Mouse (Mus musculus): Measurements from ENCODE around the gene Cyp2c70. TPM values are rescaled to one million over a fixed set of nuclear protein-coding genes. Genes with fewer than 3 reads are reported as not detected.

Gene Cyp2c70
- polyA plus RNA-seq (2014; fragmentation: Illumina TruSeq; extraction: RNeasy Lipid Tissue Mini Kit (QIAGEN cat#74804); ENCODE audit: low read depth, low replicate concordance), result not detected

DNA sequence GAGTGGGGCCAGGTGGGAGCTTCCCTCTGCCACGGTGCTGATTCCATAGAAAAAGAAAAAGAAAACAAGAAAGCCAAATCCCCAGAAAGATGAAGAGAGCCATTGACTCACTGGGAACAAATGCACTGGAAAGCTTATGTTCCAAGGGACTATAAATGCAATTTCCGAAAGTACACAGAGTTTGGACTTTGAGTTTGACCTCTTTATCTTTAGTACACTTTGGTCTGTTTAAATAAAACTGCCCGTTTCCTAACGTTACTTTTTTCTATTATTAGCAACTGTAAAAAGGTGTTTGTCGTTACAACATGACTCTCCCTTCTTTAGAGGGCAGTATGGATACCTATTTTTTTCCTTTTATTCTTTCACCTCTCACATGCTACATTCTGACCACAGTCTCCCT is at the start of gene Cyp2c70:
Gene Cyp2c70, minus strand, starts transcription at position 174 of the 400 bp plus-strand sequence.

Other genes with a start within 250 kb of the Cyp2c70 start
- not detected for gene Cyp2c37, start 194.9 kb downstream of the Cyp2c70 start, polyA plus RNA-seq (2014; fragmentation: Illumina TruSeq; extraction: RNeasy Lipid Tissue Mini Kit (QIAGEN cat#74804); ENCODE audit: low read depth, low replicate concordance)
- gene Cyp2c54, start 113.5 kb downstream of the Cyp2c70 start, polyA plus RNA-seq (2014; fragmentation: Illumina TruSeq; extraction: RNeasy Lipid Tissue Mini Kit (QIAGEN cat#74804); ENCODE audit: low read depth, low replicate concordance), result not detected
- not detected for gene Cyp2c50, start 97.6 kb downstream of the Cyp2c70 start, polyA plus RNA-seq (2014; fragmentation: Illumina TruSeq; extraction: RNeasy Lipid Tissue Mini Kit (QIAGEN cat#74804); ENCODE audit: low read depth, low replicate concordance)
- gene Pdlim1, start 84.5 kb upstream of the Cyp2c70 start, polyA plus RNA-seq (2014; fragmentation: Illumina TruSeq; extraction: RNeasy Lipid Tissue Mini Kit (QIAGEN cat#74804); ENCODE audit: low read depth, low replicate concordance), result 168 TPM

Measured in adipose tissue, adult 10 weeks (tissue).